Mouse (Mus musculus) limb, embryonic 14.5 days (tissue): ENCODE data around the gene Taco1. TPM values are rescaled to one million over a fixed set of nuclear protein-coding genes. Genes with fewer than 3 reads are reported as not detected.
A peak's percentile ranks its signal among the peaks of the same experiment; 100 is the strongest.
"Not testable (repeated sequence)": the region's sequence is repeated elsewhere in the genome, so short reads cannot be mapped to it uniquely, and the experiment has no call there.

ENCODE experiments used
- ATAC-seq: fragments of 200-750 bp; cut with Nextera tagmentation; 2 replicates; pipeline ENCODE4 v1.8.0; 2017; ENCODE audit warnings: low read depth, moderate number of reproducible peaks, moderate TSS enrichment; ENCODE audit not compliant: low FRiP score
- DNase-seq: peaks from one replicate; pipeline ENCODE4 v3.0.0-alpha.2; 2015; ENCODE audit warnings: low spot score
- H3K27ac ChIP-seq: fragments of 300-500 bp; sonication (generic); replicated peaks from 2 replicates; pipeline ENCODE4 v1.5.1; 2014; ENCODE audit warnings: low read depth, mild to moderate bottlenecking, low read length, moderate library complexity, mixed read lengths
- H3K27me3 ChIP-seq: fragments of 300-500 bp; sonication (generic); 2 replicates; pipeline ENCODE4 v1.6.1; 2014; ENCODE audit warnings: low read length, mixed read lengths; ENCODE audit not compliant: control insufficient read depth, insufficient read depth
- H3K36me3 ChIP-seq: fragments of 300-500 bp; sonication (generic); 2 replicates; pipeline ENCODE4 v1.6.1; 2014; ENCODE audit warnings: mild to moderate bottlenecking, low read length, moderate library complexity, mixed read lengths; ENCODE audit not compliant: control insufficient read depth, insufficient read depth
- H3K4me1 ChIP-seq: fragments of 300-500 bp; sonication (generic); 2 replicates; pipeline ENCODE4 v1.6.1; 2014; ENCODE audit warnings: antibody characterized with exemption, low read length, mixed read lengths; ENCODE audit not compliant: control insufficient read depth, insufficient read depth
- H3K4me2 ChIP-seq: fragments of 300-500 bp; sonication (generic); replicated peaks from 2 replicates; pipeline ENCODE4 v1.6.1; 2014; ENCODE audit warnings: low read depth, mild to moderate bottlenecking, low read length, moderate library complexity; ENCODE audit not compliant: severe bottlenecking
- H3K4me3 ChIP-seq: fragments of 300-500 bp; sonication (generic); replicated peaks from 2 replicates; pipeline ENCODE4 v1.5.1; 2014; ENCODE audit warnings: low read length
- H3K9ac ChIP-seq: fragments of 300-500 bp; sonication (generic); 2 replicates; pipeline ENCODE4 v1.6.1; 2014; ENCODE audit warnings: mild to moderate bottlenecking, low read depth, low read length, moderate library complexity; ENCODE audit not compliant: severe bottlenecking
- H3K9me3 ChIP-seq: fragments of 300-500 bp; sonication (generic); 2 replicates; pipeline ENCODE4 v1.6.1; 2016; ENCODE audit warnings: low read length; ENCODE audit not compliant: control insufficient read depth
- POLR2A ChIP-seq: fragments of 200-500 bp; IDR thresholded peaks from 2 replicates; pipeline ENCODE4 v1.8.0; 2012; ENCODE audit warnings: inconsistent platforms, mild to moderate bottlenecking, moderate library complexity, borderline replicate concordance; ENCODE audit not compliant: insufficient read depth, insufficient read length; ENCODE audit errors: extremely low read depth
- WGBS: fragments of 180-500 bp; shearing (Covaris S2); extraction: QIAGEN DNeasy Blood & Tissue Kit; methylation state at CpG from one replicate; pipeline ENCODE4 v1.1.7; 2014; 5-methylcytosine and 5-hydroxymethylcytosine counted together
- polyA plus RNA-seq, 2 experiments: library from polyadenylated mRNA; depleted of rRNA in 1 of 2; stranded (reverse) in 1 of 2; unstranded in 1 of 2; fragments of >200 nt; fragmentation: Nextera tagmentation in 1 of 2; extraction: Ambion mirVana in 1 of 2; gene quantifications; 2 replicates each; pipeline versions ENCODE4 v1.2.1 to v1.2.3; 2012 to 2014

The Taco1 gene
- polyA plus RNA-seq, 2 experiments, result 7.4 to 14.5 TPM

GRCm38 (mm10) chr11:106061311-106061710 is 4.5 kb upstream of the Taco1 start:
- Histone ChIP-seq H3K4me1 (no peaks in the 10 kb centered on the region), H3K36me3 (peaks cover 35% of the 10 kb centered on the region)
- WGBS, result 79% methylated on average over 1 of the region's 1 CpGs

GRCm38 (mm10) chr11:106063756-106064155 is 2.1 kb upstream of the Taco1 start:
- Histone ChIP-seq H3K9ac (no peak overlapping the region), H3K27me3 (no peaks in the 10 kb centered on the region), H3K4me1 (no peaks in the 10 kb centered on the region; the same call in 1 of the 2 replicates), H3K9me3 (no peaks in the 10 kb centered on the region), H3K4me2 (no peak overlapping the region), H3K4me3 (no peak overlapping the region), H3K36me3 (peaks cover 12% of the 10 kb centered on the region), H3K27ac (no peak overlapping the region)
- DNase-seq (no peak), ATAC-seq (no peak)
- no peak for TF ChIP-seq POLR2A
- 85% methylated on average over 5 of the region's 5 CpGs for WGBS

More at GRCm38 (mm10) chr11:106061311-106061710, 4.5 kb upstream of the Taco1 start:
- no peak overlapping the region for H3K9ac ChIP-seq
- no peak for TF ChIP-seq POLR2A
- no peaks in the 10 kb centered on the region for H3K27me3 ChIP-seq
- H3K4me3 ChIP-seq, result no peak overlapping the region
- no peak overlapping the region for H3K27ac ChIP-seq
- H3K4me2 ChIP-seq, result no peak overlapping the region
- no peaks in the 10 kb centered on the region for H3K9me3 ChIP-seq
- ATAC-seq (no peak), DNase-seq (no peak)

GRCm38 (mm10) chr11:106065073-106065922 is 563 bp upstream of the Taco1 start:
- WGBS, result 42% methylated on average over 18 of the region's 18 CpGs
- peak; percentile 10; the same call in 1 of the 2 replicates for ATAC-seq
- no peak overlapping the region; the same call in 1 of the 2 replicates for H3K27ac ChIP-seq

GRCm38 (mm10) chr11:106066616-106067015 is 755 bp downstream of the Taco1 start:
- H3K4me2 ChIP-seq, result peak overlapping the region; percentile 88
- H3K9ac ChIP-seq, result peak overlapping the region; percentile 89
- not testable (repeated sequence) for ATAC-seq, H3K27me3 ChIP-seq, H3K4me1 ChIP-seq, H3K9me3 ChIP-seq, H3K36me3 ChIP-seq
- 14% methylated on average over 23 of the region's 23 CpGs for WGBS
- peak; percentile 78 for DNase-seq
- peak overlapping the region; percentile 94 for H3K4me3 ChIP-seq
- H3K27ac ChIP-seq, result peak overlapping the region; percentile 78; the same call in 1 of the 2 replicates

More at GRCm38 (mm10) chr11:106065073-106065922, 563 bp upstream of the Taco1 start:
- TF ChIP-seq POLR2A, result no peak
- Histone ChIP-seq H3K4me2 (peak overlapping the region; percentile 88), H3K36me3 (no peaks in the 10 kb centered on the region), H3K9me3 (no peaks in the 10 kb centered on the region), H3K4me1 (no peaks in the 10 kb centered on the region; the same call in 1 of the 2 replicates), H3K9ac (peak overlapping the region; percentile 89), H3K27me3 (no peaks in the 10 kb centered on the region), H3K4me3 (peak overlapping the region; percentile 94)
- DNase-seq, result no peak

GRCm38 (mm10) chr11:106073774-106074173 is 7.9 kb downstream of the Taco1 start:
- WGBS, result 89% methylated on average over 3 of the region's 3 CpGs
- Histone ChIP-seq H3K4me2 (no peak overlapping the region), H3K9me3 (no peaks in the 10 kb centered on the region), H3K9ac (no peak overlapping the region), H3K4me3 (no peak overlapping the region), H3K27ac (no peak overlapping the region), H3K27me3 (no peaks in the 10 kb centered on the region), H3K4me1 (no peaks in the 10 kb centered on the region), H3K36me3 (peaks cover 28% of the 10 kb centered on the region)
- TF ChIP-seq POLR2A, result no peak
- ATAC-seq, result no peak
- DNase-seq, result no peak
